10 mouse cellular contexts compared by ENCODE assay signal in genomic region chr10:80162243-80162608, GRCm38 (mm10). TPM values are rescaled to one million over a fixed set of nuclear protein-coding genes. Genes with fewer than 3 reads are reported as not detected.
DNase-seq lines count a peak whose midpoint lies in the region; ATAC-seq and TF ChIP-seq lines count a peak whose summit lies in the region.
"Had no signal": no experiment of that assay in that cellular context is flagged by ENCODE, and none has a peak within 500 bp of the region (broad histone marks: within the 10 kb centered on the region; RNA-seq: fewer than 3 reads in every experiment).

No protein-coding gene starts in this region.

- WGBS in kidney, adult 2 months: 86% methylated on average over 3 of the region's 3 CpGs
- 69% methylated on average over 3 of the region's 3 CpGs for WGBS in embryonic facial prominence, embryonic 13.5 days
- WGBS in liver, embryonic 12.5 days (ENCODE audit: insufficient replicate concordance): 64% methylated on average over 3 of the region's 3 CpGs

- peak overlapping the region; percentile 9; the same call in 1 of the 2 replicates for H3K4me2 ChIP-seq in embryonic facial prominence, embryonic 13.5 days
- H3K4me2 ChIP-seq in liver, embryonic 12.5 days: peak overlapping the region; percentile 96; the same call in 1 of the 2 replicates

- ATAC-seq in embryonic facial prominence, embryonic 13.5 days (ENCODE audit: insufficient number of reproducible peaks, insufficient read depth, low FRiP score, low TSS enrichment, low read depth): no peak
- no peak for ATAC-seq in liver, embryonic 12.5 days

- H3K9me3 ChIP-seq in MEL (replicated peaks; ENCODE audit: insufficient read depth, low read length): no peaks in the 10 kb centered on the region
- no peaks in the 10 kb centered on the region for H3K9me3 ChIP-seq in embryonic facial prominence, embryonic 13.5 days
- H3K9me3 ChIP-seq in liver, embryonic 12.5 days (replicated peaks): no peaks in the 10 kb centered on the region
- H3K9me3 ChIP-seq: G1E had no signal

- H3K4me3 ChIP-seq in kidney, adult 2 months (ENCODE audit: insufficient read depth, low read depth, low read length): no peak overlapping the region
- H3K4me3 ChIP-seq in MEL (ENCODE audit: control insufficient read depth in 1 of 2, insufficient read depth in 1 of 2, low read depth in 2 of 2, low read length in 2 of 2): no peak overlapping the region
- 0 out of 2 replicates have a peak overlapping the region, but pooled peaks have one; percentile 47 for H3K4me3 ChIP-seq in embryonic facial prominence, embryonic 13.5 days
- no peak overlapping the region for H3K4me3 ChIP-seq in liver, embryonic 12.5 days

- H3K36me3 ChIP-seq in kidney, adult 2 months (ENCODE audit: control insufficient read depth, insufficient read depth, low read length): no peaks in the 10 kb centered on the region; the same call in 1 of the 2 replicates
- H3K36me3 ChIP-seq in MEL (ENCODE audit: control insufficient read depth in 1 of 2, insufficient read depth in 2 of 2, low read length in 2 of 2): peaks cover 0 to 17% of the 10 kb centered on the region in 2 experiments; a peak in 2 of 4 replicates
- peaks cover 4% of the 10 kb centered on the region for H3K36me3 ChIP-seq in embryonic facial prominence, embryonic 13.5 days
- peaks cover 4% of the 10 kb centered on the region for H3K36me3 ChIP-seq in liver, embryonic 12.5 days

- no peak overlapping the region for H3K9ac ChIP-seq in MEL (ENCODE audit: control insufficient read depth, low read depth, low read length, poor library complexity, severe bottlenecking)
- H3K9ac ChIP-seq in embryonic facial prominence, embryonic 13.5 days: no peak overlapping the region
- H3K9ac ChIP-seq in liver, embryonic 12.5 days: peak overlapping the region; percentile 66; the same call in 1 of the 2 replicates

- TF ChIP-seq EP300 in MEL (IDR thresholded peaks at IDR 0.05; ENCODE audit: low read depth in 1 of 2, low read length in 2 of 2): no peak

- TF ChIP-seq POLR2A in kidney, adult 2 months (IDR thresholded peaks at IDR 0.05; ENCODE audit: low read depth, low read length): no peak
- no peak for TF ChIP-seq POLR2A in MEL (IDR thresholded peaks at IDR 0.05; ENCODE audit: control insufficient read depth in 1 of 2, insufficient read depth in 1 of 2, low read depth in 1 of 2, low read length in 2 of 2, poor library complexity in 1 of 2)

- no peak for TF ChIP-seq CTCF in kidney, adult 2 months (conservative IDR thresholded peaks at IDR 0.05; ENCODE audit: insufficient read depth, insufficient read length, low read depth, low read length)
- no peak for TF ChIP-seq CTCF in MEL (IDR thresholded peaks at IDR 0.05 in 2 of 3, conservative IDR thresholded peaks at IDR 0.05 in 1 of 3; ENCODE audit: control insufficient read depth in 1 of 3, insufficient read depth in 1 of 3, low read depth in 2 of 3, low read length in 3 of 3, poor library complexity in 1 of 3, severe bottlenecking in 1 of 3)

- peaks cover 34% of the 10 kb centered on the region for H3K4me1 ChIP-seq in kidney, adult 2 months (ENCODE audit: control insufficient read depth, insufficient read depth, low read length)
- H3K4me1 ChIP-seq in MEL (ENCODE audit: control insufficient read depth in 1 of 2, insufficient read depth in 2 of 2, low read length in 2 of 2): peaks cover 9 to 34% of the 10 kb centered on the region in 2 experiments
- H3K4me1 ChIP-seq in embryonic facial prominence, embryonic 13.5 days: peaks cover 87% of the 10 kb centered on the region
- H3K4me1 ChIP-seq in liver, embryonic 12.5 days: peaks cover 94% of the 10 kb centered on the region

- H3K79me2 ChIP-seq in MEL (ENCODE audit: control insufficient read depth, insufficient read depth, low read length, poor library complexity): no peaks in the 10 kb centered on the region; the same call in 1 of the 2 replicates

- no peak for TF ChIP-seq RAD21 in MEL (IDR thresholded peaks at IDR 0.05; ENCODE audit: low read depth, low read length)

- peak overlapping the region; percentile 85 for H3K27ac ChIP-seq in kidney, adult 2 months (ENCODE audit: insufficient read depth, low read depth, low read length)
- peak overlapping the region; percentile 55 for H3K27ac ChIP-seq in MEL (ENCODE audit: control insufficient read depth, low read depth, low read length)
- peak overlapping the region; percentile 95 for H3K27ac ChIP-seq in embryonic facial prominence, embryonic 13.5 days
- peak overlapping the region; percentile 85 for H3K27ac ChIP-seq in liver, embryonic 12.5 days

- DNase-seq in kidney, adult 2 months: no peak
- no peak for DNase-seq in kidney, adult 18-20 months
- no peak for DNase-seq in MEL (ENCODE audit: low read depth, low spot score)
- DNase-seq in left cerebral cortex, adult 9 months (ENCODE audit: low spot score in 2 of 2): no peak
- DNase-seq in urinary bladder, adult 2 months (ENCODE audit: low spot score): no peak
- no peak for DNase-seq in ovary, postnatal 10 days (ENCODE audit: low spot score)
- DNase-seq: spleen, adult 18-20 months had no signal

- H3K27me3 ChIP-seq in kidney, adult 2 months (replicated peaks; ENCODE audit: control insufficient read depth, insufficient read depth, low read length): no peaks in the 10 kb centered on the region
- H3K27me3 ChIP-seq in MEL (ENCODE audit: control insufficient read depth in 1 of 2, insufficient read depth in 2 of 2, low read length in 2 of 2): no peaks in the 10 kb centered on the region
- no peaks in the 10 kb centered on the region for H3K27me3 ChIP-seq in embryonic facial prominence, embryonic 13.5 days
- 0 out of 2 replicates have a peak, but pooled peaks cover 10% of the 10 kb centered on the region for H3K27me3 ChIP-seq in liver, embryonic 12.5 days (replicated peaks)

TF ChIP-seq in MEL, 35 proteins besides CTCF, POLR2A, EP300 and RAD21 (continues in another document):
- TF ChIP-seq MAX (IDR thresholded peaks at IDR 0.05; ENCODE audit: low read length) (no peak), MEF2A (IDR thresholded peaks at IDR 0.05; ENCODE audit: extremely low read depth, insufficient replicate concordance, low read depth, low read length, poor library complexity, severe bottlenecking) (no peak), TBP (IDR thresholded peaks at IDR 0.05; ENCODE audit: low read depth, low read length) (no peak), ZC3H11A (IDR thresholded peaks at IDR 0.05; ENCODE audit: low read depth, low read length) (no peak), CHD2 (IDR thresholded peaks at IDR 0.05; ENCODE audit: low read length) (no peak), MYB (IDR thresholded peaks at IDR 0.05; ENCODE audit: low read depth, low read length) (no peak), ZMIZ1 (IDR thresholded peaks at IDR 0.05; ENCODE audit: low read depth, low read length) (no peak), MXI1 (IDR thresholded peaks at IDR 0.05; ENCODE audit: low read depth, low read length) (no peak), ETS1 (IDR thresholded peaks at IDR 0.05; ENCODE audit: low read depth, low read length) (no peak), CHD1 (IDR thresholded peaks at IDR 0.05; ENCODE audit: low read depth, low read length) (no peak)

RNA-seq across cellular contexts. Expression of gene Cirbp, which starts 3.6 kb away (rescaled TPM):
- 86.7 and 87.8 TPM in 2 replicates for polyA plus RNA-seq in kidney, adult 2 months (2012; rRNA removed)
- total RNA-seq in MEL (2012; rRNA removed): 21.2 and 27.2 TPM in 2 replicates
- 10 to 100 TPM in 1 of 2 experiments, not detected in 1; 56.6 TPM for polyA plus RNA-seq in MEL (2012; ENCODE audit: insufficient read depth in 1 of 2, insufficient read length in 2 of 2, low read depth in 1 of 2, low replicate concordance in 2 of 2, missing spikeins in 1 of 2)
- 142 and 162 TPM in 2 replicates for polyA plus RNA-seq in embryonic facial prominence, embryonic 13.5 days (2015; fragmentation: Nextera tagmentation; extraction: Ambion mirVana)
- polyA plus RNA-seq in liver, embryonic 12.5 days (2016; fragmentation: Nextera tagmentation; extraction: Ambion mirVana): 22.1 and 27.3 TPM in 2 replicates
- 249 and 276 TPM in 2 replicates for polyA plus RNA-seq in urinary bladder, adult 2 months (2012; rRNA removed)

RNA-seq across cellular contexts. Expression of gene 1600002K03Rik, which starts 10.5 kb away (rescaled TPM):
- 7.9 and 11.2 TPM in 2 replicates for polyA plus RNA-seq in kidney, adult 2 months (2012; rRNA removed)
- total RNA-seq in MEL (2012; rRNA removed): 16.9 and 17.7 TPM in 2 replicates
- 10 to 100 TPM in 1 of 2 experiments, not detected in 1; 11.4 TPM for polyA plus RNA-seq in MEL (2012; ENCODE audit: insufficient read depth in 1 of 2, insufficient read length in 2 of 2, low read depth in 1 of 2, low replicate concordance in 2 of 2, missing spikeins in 1 of 2)
- polyA plus RNA-seq in embryonic facial prominence, embryonic 13.5 days (2015; fragmentation: Nextera tagmentation; extraction: Ambion mirVana): 11.0 and 11.6 TPM in 2 replicates
- polyA plus RNA-seq in liver, embryonic 12.5 days (2016; fragmentation: Nextera tagmentation; extraction: Ambion mirVana): 14.0 and 16.4 TPM in 2 replicates
- 18.4 and 21.5 TPM in 2 replicates for polyA plus RNA-seq in urinary bladder, adult 2 months (2012; rRNA removed)

RNA-seq across cellular contexts. Expression of gene Midn, which starts 14.2 kb away (rescaled TPM):
- 65.6 and 67.0 TPM in 2 replicates for polyA plus RNA-seq in kidney, adult 2 months (2012; rRNA removed)
- total RNA-seq in MEL (2012; rRNA removed): 8.1 and 8.3 TPM in 2 replicates
- polyA plus RNA-seq in MEL (2012; ENCODE audit: insufficient read depth in 1 of 2, insufficient read length in 2 of 2, low read depth in 1 of 2, low replicate concordance in 2 of 2, missing spikeins in 1 of 2): 10 to 100 TPM in 1 of 2 experiments, not detected in 1; 26.7 TPM
- polyA plus RNA-seq in embryonic facial prominence, embryonic 13.5 days (2015; fragmentation: Nextera tagmentation; extraction: Ambion mirVana): 21.2 and 25.7 TPM in 2 replicates
- polyA plus RNA-seq in liver, embryonic 12.5 days (2016; fragmentation: Nextera tagmentation; extraction: Ambion mirVana): 5.7 and 6.3 TPM in 2 replicates
- polyA plus RNA-seq in urinary bladder, adult 2 months (2012; rRNA removed): 21.2 and 30.5 TPM in 2 replicates

RNA-seq across cellular contexts. Expression of gene Efna2, which starts 17.1 kb away (rescaled TPM):
- 1.5 TPM in 2 replicates for polyA plus RNA-seq in kidney, adult 2 months (2012; rRNA removed)
- 0.12 TPM in 1 of 2 replicates, not detected in the other for total RNA-seq in MEL (2012; rRNA removed)
- 1 to 10 TPM in 1 of 2 experiments, not detected in 1; 2.8 TPM for polyA plus RNA-seq in MEL (2012; ENCODE audit: insufficient read depth in 1 of 2, insufficient read length in 2 of 2, low read depth in 1 of 2, low replicate concordance in 2 of 2, missing spikeins in 1 of 2)
- 26.8 and 38.8 TPM in 2 replicates for polyA plus RNA-seq in embryonic facial prominence, embryonic 13.5 days (2015; fragmentation: Nextera tagmentation; extraction: Ambion mirVana)
- 3.1 and 3.4 TPM in 2 replicates for polyA plus RNA-seq in liver, embryonic 12.5 days (2016; fragmentation: Nextera tagmentation; extraction: Ambion mirVana)
- polyA plus RNA-seq in urinary bladder, adult 2 months (2012; rRNA removed): 3.0 and 3.3 TPM in 2 replicates
- total RNA-seq: G1E had no signal

RNA-seq across cellular contexts. Expression of gene Cbarp, which starts 21.6 kb away (rescaled TPM):
- 8.1 and 8.7 TPM in 2 replicates for polyA plus RNA-seq in kidney, adult 2 months (2012; rRNA removed)
- 4.8 and 6.8 TPM in 2 replicates for total RNA-seq in MEL (2012; rRNA removed)
- polyA plus RNA-seq in MEL (2012; ENCODE audit: insufficient read depth in 1 of 2, insufficient read length in 2 of 2, low read depth in 1 of 2, low replicate concordance in 2 of 2, missing spikeins in 1 of 2): 10 to 100 TPM in 1 of 2 experiments, not detected in 1; 19.3 TPM
- polyA plus RNA-seq in embryonic facial prominence, embryonic 13.5 days (2015; fragmentation: Nextera tagmentation; extraction: Ambion mirVana): 6.8 and 9.8 TPM in 2 replicates
- 0.94 and 0.96 TPM in 2 replicates for polyA plus RNA-seq in liver, embryonic 12.5 days (2016; fragmentation: Nextera tagmentation; extraction: Ambion mirVana)
- 9.2 and 12.2 TPM in 2 replicates for polyA plus RNA-seq in urinary bladder, adult 2 months (2012; rRNA removed)
